Mouse (Mus musculus): ENCODE results near the gene Krt16. TPM values are rescaled to one million over a fixed set of nuclear protein-coding genes. Genes with fewer than 3 reads are reported as not detected.
A peak's percentile ranks its signal among the peaks of the same experiment; 100 is the strongest.
"Not testable (repeated sequence)": the region's sequence is repeated elsewhere in the genome, so short reads cannot be mapped to it uniquely, and the experiment has no call there.

Krt16 gene
- polyA plus RNA-seq, 1 experiment from 2014 or later, result not detected

DNA sequence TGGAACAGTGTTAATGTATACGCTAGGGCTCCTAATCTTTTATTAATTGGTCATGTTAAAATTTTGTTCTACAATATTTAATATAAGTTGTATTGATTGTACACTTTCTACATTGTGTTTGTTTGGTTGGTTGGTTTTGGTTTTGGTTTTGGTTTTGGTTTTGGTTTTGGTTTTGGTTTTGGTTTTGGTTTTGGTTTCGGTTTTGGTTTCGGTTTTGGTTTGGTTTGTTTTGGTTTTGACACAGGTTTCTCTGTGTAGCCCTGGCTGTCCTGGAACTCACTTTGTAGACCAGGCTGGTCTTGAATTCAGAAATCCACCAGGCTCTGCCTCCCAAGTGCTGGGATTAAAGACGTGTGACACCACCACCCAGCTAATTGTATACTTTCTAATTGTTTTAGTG, 8.4 kb downstream of the Krt16 start:
- 89% methylated on average over 4 of the region's 4 CpGs for WGBS
- H3K9me3 ChIP-seq (replicated peaks); H3K27ac ChIP-seq (replicated peaks); H3K36me3 ChIP-seq; H3K4me1 ChIP-seq; DNase-seq (ENCODE audit: low spot score); H3K27me3 ChIP-seq (ENCODE audit: low read depth, poor library complexity, severe bottlenecking); H3K4me3 ChIP-seq: not testable (repeated sequence)

DNA sequence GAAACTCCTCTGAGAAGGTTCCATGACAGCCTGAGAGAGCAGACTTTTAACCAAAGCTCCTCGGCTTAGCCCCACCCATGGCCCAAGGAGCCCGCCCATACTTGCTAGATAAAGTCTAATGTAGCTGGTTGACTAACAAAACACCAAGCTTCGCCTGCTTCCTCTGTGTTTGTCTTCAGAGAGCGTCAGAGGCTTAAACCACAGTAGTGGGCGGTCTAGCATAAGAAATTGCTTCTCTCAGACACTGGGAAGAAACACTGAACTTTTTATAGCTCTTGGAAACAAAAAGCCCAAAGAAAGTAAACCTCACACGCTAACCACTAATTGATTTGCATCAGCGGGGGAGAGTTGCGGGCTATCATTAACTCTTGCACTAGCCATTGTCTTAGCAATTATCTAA, 27.0 kb downstream of the Krt16 start:
- no peaks in the 10 kb centered on the region for H3K36me3 ChIP-seq
- DNase-seq (ENCODE audit: low spot score), result no peak
- 75% methylated on average over 8 of the region's 8 CpGs for WGBS
- no peak overlapping the region for H3K27ac ChIP-seq (replicated peaks)
- H3K27me3 ChIP-seq (ENCODE audit: low read depth, poor library complexity, severe bottlenecking), result no peaks in the 10 kb centered on the region
- H3K4me3 ChIP-seq, result no peak overlapping the region
- H3K9me3 ChIP-seq (replicated peaks), result peaks cover 6% of the 10 kb centered on the region; the same call in 1 of the 2 replicates
- no peaks in the 10 kb centered on the region for H3K4me1 ChIP-seq

DNA sequence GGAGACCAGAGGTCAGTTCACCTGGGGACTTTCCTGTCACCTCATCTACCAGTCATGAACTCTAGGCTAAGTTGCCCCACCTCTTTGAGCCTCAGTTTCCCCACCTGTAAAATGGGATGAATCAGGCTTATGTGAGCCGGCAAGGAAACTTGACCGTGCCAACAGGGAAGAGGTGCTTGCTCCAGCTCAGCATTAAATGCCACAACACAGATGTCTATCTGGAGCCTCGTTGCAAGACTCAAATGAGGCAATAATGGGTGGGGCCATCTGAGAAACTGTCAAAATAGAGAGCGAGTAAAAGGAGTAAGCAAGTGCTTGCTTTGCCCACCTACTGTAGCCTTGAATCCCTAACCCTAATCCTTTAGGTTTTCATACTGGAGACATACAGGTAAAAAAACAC, 29.4 kb downstream of the Krt16 start:
- DNase-seq (ENCODE audit: low spot score), result no peak
- Histone ChIP-seq H3K9me3 (replicated peaks) (no peaks in the 10 kb centered on the region), H3K4me1 (no peaks in the 10 kb centered on the region), H3K27ac (replicated peaks) (no peak overlapping the region), H3K4me3 (no peak overlapping the region), H3K36me3 (no peaks in the 10 kb centered on the region), H3K27me3 (ENCODE audit: low read depth, poor library complexity, severe bottlenecking) (no peaks in the 10 kb centered on the region)
- 86% methylated on average over 4 of the region's 4 CpGs for WGBS

DNA sequence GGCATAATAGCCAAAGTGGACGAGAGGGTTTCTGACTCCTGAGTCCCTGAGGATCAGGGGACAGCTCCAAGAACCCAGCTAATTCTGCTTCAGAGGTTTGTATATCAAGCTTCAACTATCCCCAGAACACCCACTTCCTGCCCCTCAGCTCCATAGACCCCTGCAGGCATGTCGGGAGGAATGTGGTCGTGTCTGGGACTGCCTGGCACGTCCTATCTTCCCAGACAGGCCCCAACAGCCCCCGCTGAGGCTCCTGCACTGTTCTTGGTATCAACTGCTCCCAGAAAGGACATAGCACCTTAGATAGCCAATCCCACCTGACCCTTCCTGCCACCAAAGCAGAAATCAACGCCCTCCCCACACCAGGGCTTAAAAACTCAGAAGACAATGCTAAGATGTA, 40.2 kb downstream of the Krt16 start:
- H3K9me3 ChIP-seq (replicated peaks), result no peaks in the 10 kb centered on the region
- no peaks in the 10 kb centered on the region for H3K27me3 ChIP-seq (ENCODE audit: low read depth, poor library complexity, severe bottlenecking)
- no peak overlapping the region for H3K27ac ChIP-seq (replicated peaks)
- DNase-seq (ENCODE audit: low spot score), result no peak
- no peaks in the 10 kb centered on the region for H3K36me3 ChIP-seq
- H3K4me1 ChIP-seq, result no peaks in the 10 kb centered on the region
- WGBS, result 69% methylated on average over 6 of the region's 6 CpGs
- H3K4me3 ChIP-seq, result no peak overlapping the region

DNA sequence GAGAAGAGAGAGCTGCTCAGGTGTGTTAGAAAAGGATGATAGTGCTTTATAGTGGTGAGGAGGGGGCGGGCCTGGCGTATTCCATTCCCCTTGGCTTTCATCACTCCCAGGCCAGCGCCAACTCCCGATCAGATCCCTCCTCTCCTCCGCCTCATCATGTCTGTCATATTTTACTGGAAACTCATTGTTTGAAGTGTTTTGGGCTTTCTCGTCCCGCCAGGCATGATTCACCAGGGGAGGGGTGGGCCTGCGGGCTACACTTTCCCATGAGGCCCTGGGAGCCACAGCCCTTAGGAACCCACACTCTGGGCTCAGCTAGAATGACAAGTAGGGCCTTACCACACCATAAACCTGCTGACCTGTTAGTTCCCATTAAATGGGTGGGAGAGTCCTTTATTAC, 41.2 kb downstream of the Krt16 start, which contains the start of gene Krt14:
Krt14 (minus strand) TSS at position 51 of the 400 bp plus-strand sequence.
- 92% methylated on average over 8 of the region's 8 CpGs for WGBS
- Histone ChIP-seq H3K36me3 (no peaks in the 10 kb centered on the region), H3K9me3 (replicated peaks) (no peaks in the 10 kb centered on the region), H3K27me3 (ENCODE audit: low read depth, poor library complexity, severe bottlenecking) (no peaks in the 10 kb centered on the region), H3K27ac (replicated peaks) (no peak within 1 kb of the TSS), H3K4me3 (no peak within 1 kb of the TSS), H3K4me1 (no peaks in the 10 kb centered on the region)
- DNase-seq (ENCODE audit: low spot score), result no peak

DNA sequence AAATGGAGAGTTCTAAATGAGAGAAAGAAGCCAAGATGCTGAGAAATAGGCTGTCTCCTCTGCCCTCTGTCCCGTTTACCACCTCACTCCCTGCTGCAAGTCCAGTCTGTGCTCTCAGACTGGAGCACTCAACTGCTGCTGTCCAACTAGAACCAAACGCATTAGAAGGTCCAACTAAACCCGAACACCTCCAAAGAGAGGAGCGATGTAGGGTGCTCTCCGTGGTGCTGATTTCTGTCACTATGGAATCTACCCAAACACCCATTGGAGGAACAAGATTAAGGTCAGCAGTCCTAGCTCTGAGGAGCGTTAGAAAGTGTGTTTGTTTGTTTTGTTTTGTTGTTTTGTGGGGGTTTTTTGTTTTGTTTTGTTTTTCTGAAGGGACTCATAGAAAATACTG, 45.3 kb downstream of the Krt16 start:
- H3K27ac ChIP-seq (replicated peaks), result no peak overlapping the region
- peak; percentile 36 for DNase-seq (ENCODE audit: low spot score)
- 27% methylated on average over 6 of the region's 6 CpGs for WGBS
- H3K9me3 ChIP-seq (replicated peaks), result no peaks in the 10 kb centered on the region
- no peaks in the 10 kb centered on the region for H3K36me3 ChIP-seq
- H3K27me3 ChIP-seq (ENCODE audit: low read depth, poor library complexity, severe bottlenecking), result no peaks in the 10 kb centered on the region
- H3K4me1 ChIP-seq, result no peaks in the 10 kb centered on the region
- H3K4me3 ChIP-seq, result no peak overlapping the region

DNA sequence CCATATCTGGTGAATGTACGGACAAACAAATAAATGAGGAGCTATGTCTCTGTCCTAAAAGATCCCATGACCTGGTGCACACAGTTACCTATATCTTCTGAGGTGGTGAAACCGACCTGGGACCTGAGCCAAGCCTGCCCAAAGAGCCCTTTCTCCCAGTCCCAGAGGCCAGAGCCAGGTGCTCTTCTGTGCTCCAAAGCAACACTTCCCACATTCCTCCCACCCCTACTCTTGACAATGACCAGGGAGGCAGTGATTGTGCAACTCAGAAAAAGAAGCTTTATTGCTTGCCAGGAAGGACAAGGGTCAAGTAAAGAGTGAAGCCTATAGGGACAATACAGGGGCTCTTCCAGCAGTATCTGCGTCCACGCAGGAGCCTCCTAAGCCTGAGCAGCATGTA, 45.8 kb downstream of the Krt16 start:
- no peak overlapping the region for H3K4me3 ChIP-seq
- no peak overlapping the region for H3K27ac ChIP-seq (replicated peaks)
- no peaks in the 10 kb centered on the region for H3K27me3 ChIP-seq (ENCODE audit: low read depth, poor library complexity, severe bottlenecking)
- no peak for DNase-seq (ENCODE audit: low spot score)
- 79% methylated on average over 4 of the region's 4 CpGs for WGBS
- H3K4me1 ChIP-seq, result no peaks in the 10 kb centered on the region
- H3K9me3 ChIP-seq (replicated peaks), result no peaks in the 10 kb centered on the region
- H3K36me3 ChIP-seq, result no peaks in the 10 kb centered on the region

DNA sequence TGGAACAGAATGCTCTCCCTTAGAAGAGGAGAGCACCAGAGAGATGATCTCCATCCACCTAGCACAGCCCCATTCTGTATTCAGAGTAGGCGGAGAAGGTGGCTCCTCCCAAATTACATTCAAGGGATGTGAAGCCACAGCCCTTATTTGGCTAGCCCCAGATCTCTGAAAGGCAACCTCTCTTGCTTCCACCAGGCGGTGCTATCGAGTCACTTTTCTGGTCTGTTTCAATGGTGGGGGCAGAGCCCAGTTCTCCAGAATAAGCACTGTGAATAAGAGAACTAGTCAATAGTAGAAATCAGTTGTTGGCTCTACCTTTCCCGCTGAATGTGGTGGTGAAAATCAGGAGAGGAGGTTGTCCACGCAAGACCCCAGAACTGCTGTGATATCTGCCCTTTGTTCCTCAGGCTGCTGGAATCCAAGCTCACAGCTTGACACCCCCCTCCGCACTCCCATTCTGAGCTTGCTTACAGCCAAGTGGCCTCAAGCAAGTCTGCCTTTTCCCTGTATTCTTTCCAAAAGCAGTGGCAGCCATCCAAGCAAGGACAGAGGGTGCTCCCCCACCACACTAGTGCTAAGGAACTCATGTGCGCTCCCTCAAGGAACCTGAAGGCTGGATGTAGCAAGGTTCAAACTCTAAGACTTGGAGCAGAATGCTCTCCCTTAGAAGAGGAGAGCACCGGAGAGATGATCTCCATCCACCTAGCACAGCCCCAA, 48.4 kb downstream of the Krt16 start:
- no peak for DNase-seq (ENCODE audit: low spot score)
- Histone ChIP-seq H3K27me3 (ENCODE audit: low read depth, poor library complexity, severe bottlenecking) (no peaks in the 10 kb centered on the region), H3K27ac (replicated peaks) (no peak overlapping the region), H3K4me3 (no peak overlapping the region), H3K36me3 (no peaks in the 10 kb centered on the region), H3K9me3 (replicated peaks) (no peaks in the 10 kb centered on the region), H3K4me1 (no peaks in the 10 kb centered on the region)
- 49% methylated on average over 8 of the region's 8 CpGs for WGBS

DNA sequence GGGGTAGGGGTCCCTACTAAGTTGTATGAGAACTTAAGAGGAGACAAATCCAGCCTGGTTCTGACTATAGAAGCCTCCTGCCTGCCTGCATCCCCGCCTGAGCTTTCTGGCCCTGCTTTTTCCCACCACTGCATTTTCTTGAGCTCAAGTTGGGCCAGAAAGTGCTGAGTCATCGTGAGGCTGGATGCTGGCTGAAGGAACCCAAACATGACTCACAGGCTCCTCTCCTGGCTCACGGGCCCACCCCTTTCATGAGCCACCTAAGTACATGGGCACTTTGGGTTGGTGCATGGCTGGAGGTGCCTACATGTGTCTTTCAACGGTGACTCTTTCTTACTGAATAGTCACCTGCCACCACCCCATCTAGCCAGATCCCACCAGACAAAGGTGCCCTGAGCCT, 50.0 kb downstream of the Krt16 start:
- Histone ChIP-seq H3K4me3 (no peak overlapping the region), H3K9me3 (replicated peaks) (no peaks in the 10 kb centered on the region), H3K36me3 (no peaks in the 10 kb centered on the region), H3K27ac (replicated peaks) (no peak overlapping the region), H3K27me3 (ENCODE audit: low read depth, poor library complexity, severe bottlenecking) (no peaks in the 10 kb centered on the region), H3K4me1 (no peaks in the 10 kb centered on the region)
- no peak for DNase-seq (ENCODE audit: low spot score)
- WGBS, result 82% methylated on average over 4 of the region's 4 CpGs

Other genes with a start within 250 kb of the Krt16 start
- not detected in 2 replicates for gene Krt33a, start 232.7 kb downstream of the Krt16 start, polyA plus RNA-seq (2016; fragmentation: Nextera tagmentation; extraction: Ambion mirVana)
- not detected in 2 replicates for gene Krt33b, start 219.0 kb downstream of the Krt16 start, polyA plus RNA-seq (2016; fragmentation: Nextera tagmentation; extraction: Ambion mirVana)
- not detected in 2 replicates for gene Krt34, start 207.3 kb downstream of the Krt16 start, polyA plus RNA-seq (2016; fragmentation: Nextera tagmentation; extraction: Ambion mirVana)
- gene Krt31, start 198.4 kb downstream of the Krt16 start, polyA plus RNA-seq (2016; fragmentation: Nextera tagmentation; extraction: Ambion mirVana), result not detected in 2 replicates
- gene Krt32, start 160.7 kb downstream of the Krt16 start, polyA plus RNA-seq (2016; fragmentation: Nextera tagmentation; extraction: Ambion mirVana), result not detected in 2 replicates
- not detected in 2 replicates for gene Krt35, start 152.7 kb downstream of the Krt16 start, polyA plus RNA-seq (2016; fragmentation: Nextera tagmentation; extraction: Ambion mirVana)
- not detected in 2 replicates for gene Krt36, start 143.3 kb downstream of the Krt16 start, polyA plus RNA-seq (2016; fragmentation: Nextera tagmentation; extraction: Ambion mirVana)
- not detected in 2 replicates for gene Krt13, start 127.3 kb downstream of the Krt16 start, polyA plus RNA-seq (2016; fragmentation: Nextera tagmentation; extraction: Ambion mirVana)
- gene Krt15, start 113.0 kb downstream of the Krt16 start, polyA plus RNA-seq (2016; fragmentation: Nextera tagmentation; extraction: Ambion mirVana), result 0.74 and 1.8 TPM in 2 replicates
- 5.9 and 6.3 TPM in 2 replicates for gene Krt19, start 100.2 kb downstream of the Krt16 start, polyA plus RNA-seq (2016; fragmentation: Nextera tagmentation; extraction: Ambion mirVana)
- not detected in 2 replicates for gene Krt9, start 55.7 kb downstream of the Krt16 start, polyA plus RNA-seq (2016; fragmentation: Nextera tagmentation; extraction: Ambion mirVana)
- gene Krt14, start 41.4 kb downstream of the Krt16 start, polyA plus RNA-seq (2016; fragmentation: Nextera tagmentation; extraction: Ambion mirVana), result 1.0 and 1.2 TPM in 2 replicates
- gene Krt17, start 12.1 kb upstream of the Krt16 start, polyA plus RNA-seq (2016; fragmentation: Nextera tagmentation; extraction: Ambion mirVana), result 0.12 and 0.16 TPM in 2 replicates
- gene Krt42, start 21.0 kb upstream of the Krt16 start, polyA plus RNA-seq (2016; fragmentation: Nextera tagmentation; extraction: Ambion mirVana), result not detected in 2 replicates
- 1,709 and 1,814 TPM in 2 replicates for gene Eif1, start 71.0 kb upstream of the Krt16 start, polyA plus RNA-seq (2016; fragmentation: Nextera tagmentation; extraction: Ambion mirVana)
- gene Gast, start 85.5 kb upstream of the Krt16 start, polyA plus RNA-seq (2016; fragmentation: Nextera tagmentation; extraction: Ambion mirVana), result 0.56 TPM in 1 of 2 replicates, not detected in the other
- gene Hap1, start 107.2 kb upstream of the Krt16 start, polyA plus RNA-seq (2016; fragmentation: Nextera tagmentation; extraction: Ambion mirVana), result 36.6 and 40.2 TPM in 2 replicates
- 32.4 and 41.8 TPM in 2 replicates for gene Jup, start 148.9 kb upstream of the Krt16 start, polyA plus RNA-seq (2016; fragmentation: Nextera tagmentation; extraction: Ambion mirVana)
- 23.4 and 26.8 TPM in 2 replicates for gene P3h4, start 165.9 kb upstream of the Krt16 start, polyA plus RNA-seq (2016; fragmentation: Nextera tagmentation; extraction: Ambion mirVana)
- gene Fkbp10, start 166.8 kb upstream of the Krt16 start, polyA plus RNA-seq (2016; fragmentation: Nextera tagmentation; extraction: Ambion mirVana), result 44.6 and 49.7 TPM in 2 replicates
- gene Nt5c3b, start 192.9 kb upstream of the Krt16 start, polyA plus RNA-seq (2016; fragmentation: Nextera tagmentation; extraction: Ambion mirVana), result 115 and 120 TPM in 2 replicates
- gene Klhl10, start 193.0 kb upstream of the Krt16 start, polyA plus RNA-seq (2016; fragmentation: Nextera tagmentation; extraction: Ambion mirVana), result 0.62 and 0.73 TPM in 2 replicates
- 6.9 and 8.2 TPM in 2 replicates for gene Klhl11, start 223.8 kb upstream of the Krt16 start, polyA plus RNA-seq (2016; fragmentation: Nextera tagmentation; extraction: Ambion mirVana)

All from midbrain, embryonic 10.5 days (tissue).